Mouse (Mus musculus): Measurements from ENCODE around the gene Vmn1r47. TPM values are rescaled to one million over a fixed set of nuclear protein-coding genes. Genes with fewer than 3 reads are reported as not detected.
"Not testable (repeated sequence)": the region's sequence is repeated elsewhere in the genome, so short reads cannot be mapped to it uniquely, and the experiment has no call there.

Vmn1r47 gene
- polyA plus RNA-seq (2017; shearing (Covaris generic)) = not detected

DNA sequence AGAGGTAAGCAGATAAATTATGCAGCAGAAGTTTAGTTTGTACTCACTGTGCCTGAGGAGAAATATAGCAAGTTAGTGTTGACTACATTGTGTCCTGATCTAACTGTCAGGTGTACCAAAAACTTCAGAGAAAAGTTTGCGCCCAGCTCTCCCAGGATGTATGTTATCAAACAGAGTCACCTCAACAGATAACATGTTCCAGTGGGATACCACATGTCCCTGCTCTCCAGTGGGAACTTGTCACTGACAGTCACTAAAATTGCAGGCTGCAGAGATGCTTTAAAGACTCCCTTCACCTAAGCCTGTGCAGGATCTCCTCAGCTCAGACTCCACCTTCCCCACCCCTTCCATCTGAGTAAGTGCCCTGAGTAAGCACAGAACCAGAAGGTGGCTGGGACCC, at the start of gene Vmn1r47:
TSS of gene Vmn1r47 (plus strand) at position 301 of the 400 bp plus-strand sequence.
- ATAC-seq = not testable (repeated sequence)

GRCm38 (mm10) chr6:89966341-89966740, 49.6 kb upstream of the Vmn1r47 start:
- ATAC-seq = no peak

GRCm38 (mm10) chr6:89969013-89969412, 46.9 kb upstream of the Vmn1r47 start, which contains the start of gene Vmn1r46:
Gene Vmn1r46, plus strand, starts transcription at chr6:89969313.
- no peak for ATAC-seq

GRCm38 (mm10) chr6:89985989-89986388, 30.0 kb upstream of the Vmn1r47 start:
- no peak for ATAC-seq

GRCm38 (mm10) chr6:90036741-90037140, 20.8 kb downstream of the Vmn1r47 start, which contains the start of gene Vmn1r48:
Gene Vmn1r48, minus strand, starts transcription at chr6:90036841.
- not testable (repeated sequence) for ATAC-seq

Other genes with a start within 250 kb of the Vmn1r47 start
- not detected for gene Vmn1r42, start 139.7 kb upstream of the Vmn1r47 start, polyA plus RNA-seq (2017; shearing (Covaris generic))
- under 1 TPM in 1 of 2 experiments, not detected in 1; 0.04 TPM for gene Vmn1r43, start 139.7 kb upstream of the Vmn1r47 start, polyA plus RNA-seq (2017; shearing (Covaris generic))
- gene Vmn1r44, start 132.5 kb upstream of the Vmn1r47 start, polyA plus RNA-seq (2017; shearing (Covaris generic)) = not detected
- not detected for gene Vmn1r45, start 75.5 kb upstream of the Vmn1r47 start, polyA plus RNA-seq (2017; shearing (Covaris generic))
- under 1 TPM in 1 of 2 experiments, not detected in 1; 0.04 TPM for gene Vmn1r46, start 46.8 kb upstream of the Vmn1r47 start, polyA plus RNA-seq (2017; shearing (Covaris generic))
- not detected for gene Vmn1r48, start 20.7 kb downstream of the Vmn1r47 start, polyA plus RNA-seq (2017; shearing (Covaris generic))
- not detected for gene Vmn1r49, start 62.4 kb downstream of the Vmn1r47 start, polyA plus RNA-seq (2017; shearing (Covaris generic))
- gene Vmn1r50, start 85.3 kb downstream of the Vmn1r47 start, polyA plus RNA-seq (2017; shearing (Covaris generic)) = not detected
- gene Vmn1r51, start 106.4 kb downstream of the Vmn1r47 start, polyA plus RNA-seq (2017; shearing (Covaris generic)) = not detected
- gene Vmn1r52, start 158.7 kb downstream of the Vmn1r47 start, polyA plus RNA-seq (2017; shearing (Covaris generic)) = not detected
- not detected for gene V1ra8, start 186.6 kb downstream of the Vmn1r47 start, polyA plus RNA-seq (2017; shearing (Covaris generic))
- gene Vmn1r53, start 208.3 kb downstream of the Vmn1r47 start, polyA plus RNA-seq (2017; shearing (Covaris generic)) = not detected
- not detected for gene Vmn1r54, start 230.2 kb downstream of the Vmn1r47 start, polyA plus RNA-seq (2017; shearing (Covaris generic))